Mouse (Mus musculus): ENCODE measurements around the gene C1rb. TPM values are rescaled to one million over a fixed set of nuclear protein-coding genes. Genes with fewer than 3 reads are reported as not detected.
"Not testable (repeated sequence)": the region's sequence is repeated elsewhere in the genome, so short reads cannot be mapped to it uniquely, and the experiment has no call there.

C1rb gene
- not detected in 2 replicates for polyA plus RNA-seq (2016; fragmentation: Nextera tagmentation; extraction: Ambion mirVana)

DNA sequence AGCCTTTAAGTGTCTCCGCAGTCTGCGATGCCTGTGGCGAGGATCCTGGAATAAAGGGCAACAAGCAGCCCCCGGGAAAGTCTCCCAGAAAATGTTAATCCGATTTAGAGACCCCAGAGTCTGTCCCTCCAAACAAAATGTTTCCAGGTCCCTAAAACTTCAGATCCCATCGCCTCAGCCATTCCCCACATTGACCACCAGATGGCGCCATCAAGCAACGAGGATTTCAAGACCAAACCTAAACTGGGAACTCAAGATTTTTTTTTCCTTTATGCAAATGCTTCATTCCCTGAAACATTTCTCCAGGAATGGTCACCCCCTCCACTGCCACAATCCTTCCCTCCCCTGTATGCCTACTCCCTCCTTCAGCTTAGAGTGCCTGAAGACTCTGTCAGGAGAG is at the start of gene C1rb:
Gene C1rb, plus strand, starts transcription at position 269 of the 400 bp plus-strand sequence.
- no peaks in the 10 kb centered on the region for H3K27me3 ChIP-seq (ENCODE audit: low read depth, poor library complexity, severe bottlenecking)
- no peaks in the 10 kb centered on the region for H3K4me1 ChIP-seq
- no peak within 1 kb of the TSS for H3K4me3 ChIP-seq
- WGBS, result 5% methylated on average over 8 of the region's 8 CpGs
- H3K9me3 ChIP-seq (replicated peaks), result no peaks in the 10 kb centered on the region
- H3K36me3 ChIP-seq, result no peaks in the 10 kb centered on the region
- no peak within 1 kb of the TSS for H3K27ac ChIP-seq
- DNase-seq (ENCODE audit: low spot score), result peak; percentile 82

GRCm38 (mm10) chr6:124522082-124522481 is 48.0 kb upstream of the C1rb start:
- H3K9me3 ChIP-seq (replicated peaks); H3K27me3 ChIP-seq (ENCODE audit: low read depth, poor library complexity, severe bottlenecking); DNase-seq (ENCODE audit: low spot score); H3K27ac ChIP-seq; H3K4me3 ChIP-seq; H3K4me1 ChIP-seq; H3K36me3 ChIP-seq: not testable (repeated sequence)
- WGBS, result 73% methylated on average over 7 of the region's 7 CpGs

DNA sequence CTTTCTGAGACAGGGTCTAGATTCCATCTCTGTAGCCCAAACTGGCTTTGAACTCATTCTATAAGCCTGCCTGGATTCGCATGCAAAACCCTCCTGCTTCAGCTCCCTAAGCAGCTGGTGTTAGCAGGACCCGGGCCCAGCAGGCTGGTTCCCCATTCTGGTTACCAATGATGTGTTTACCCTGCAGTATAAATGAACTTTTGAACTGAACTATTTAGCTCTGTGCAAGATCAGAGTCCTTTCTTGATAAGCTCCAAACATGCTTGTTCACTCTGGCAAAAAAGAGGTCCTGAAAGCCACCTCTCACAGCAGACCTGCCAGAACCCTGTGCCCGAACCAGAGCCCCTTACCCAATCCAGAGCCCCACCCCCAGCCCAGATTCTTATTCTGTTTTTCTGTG is 42.2 kb upstream of the C1rb start:
- Histone ChIP-seq H3K9me3 (replicated peaks) (no peaks in the 10 kb centered on the region), H3K4me3 (no peak overlapping the region), H3K4me1 (no peaks in the 10 kb centered on the region), H3K27ac (no peak overlapping the region), H3K36me3 (no peaks in the 10 kb centered on the region), H3K27me3 (ENCODE audit: low read depth, poor library complexity, severe bottlenecking) (no peaks in the 10 kb centered on the region)
- 82% methylated on average over 3 of the region's 3 CpGs for WGBS
- DNase-seq (ENCODE audit: low spot score), result no peak

DNA sequence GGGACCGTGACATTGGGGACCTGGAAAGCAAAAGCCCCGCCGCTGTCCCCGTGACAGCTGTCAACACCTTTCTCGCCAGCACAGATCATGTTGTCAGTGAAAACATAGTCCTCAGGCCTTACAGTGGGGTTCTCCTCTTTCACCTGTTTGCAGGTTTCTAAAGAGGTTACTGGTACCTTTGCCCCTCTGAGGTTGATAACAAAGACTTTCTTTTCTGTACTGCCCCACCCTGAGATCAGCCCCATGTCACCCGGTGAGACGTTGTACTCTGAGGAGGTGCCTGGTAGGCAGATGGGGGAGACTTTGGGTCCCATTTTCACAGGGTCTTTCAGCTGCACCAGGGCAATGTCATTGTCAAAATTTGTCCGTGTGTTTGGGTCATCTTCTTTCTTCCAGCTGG is 39.0 kb upstream of the C1rb start:
- 90% methylated on average over 8 of the region's 8 CpGs for WGBS
- H3K9me3 ChIP-seq (replicated peaks), result no peaks in the 10 kb centered on the region

GRCm38 (mm10) chr6:124536125-124536829 is 33.8 kb upstream of the C1rb start:
- WGBS, result 85% methylated on average over 8 of the region's 8 CpGs
- not testable (repeated sequence) for H3K4me1 ChIP-seq; H3K4me3 ChIP-seq; H3K27ac ChIP-seq; H3K27me3 ChIP-seq (ENCODE audit: low read depth, poor library complexity, severe bottlenecking); DNase-seq (ENCODE audit: low spot score); H3K9me3 ChIP-seq (replicated peaks); H3K36me3 ChIP-seq

More for the DNA sequence above, 39.0 kb upstream of the C1rb start:
- no peak for DNase-seq (ENCODE audit: low spot score)
- Histone ChIP-seq H3K27me3 (ENCODE audit: low read depth, poor library complexity, severe bottlenecking) (no peaks in the 10 kb centered on the region), H3K4me1 (no peaks in the 10 kb centered on the region), H3K36me3 (no peaks in the 10 kb centered on the region), H3K27ac (no peak overlapping the region), H3K4me3 (no peak overlapping the region)

GRCm38 (mm10) chr6:124541176-124541575 is 28.9 kb upstream of the C1rb start:
- WGBS, result 86% methylated on average over 2 of the region's 2 CpGs
- H3K9me3 ChIP-seq (replicated peaks); H3K27me3 ChIP-seq (ENCODE audit: low read depth, poor library complexity, severe bottlenecking); H3K27ac ChIP-seq; H3K4me3 ChIP-seq; DNase-seq (ENCODE audit: low spot score); H3K36me3 ChIP-seq; H3K4me1 ChIP-seq: not testable (repeated sequence)

GRCm38 (mm10) chr6:124542284-124542683 is 27.8 kb upstream of the C1rb start, which contains the start of gene C1s1:
C1s1 (minus strand) TSS chr6:124542359.
- WGBS, result 0% methylated on average over 1 of the region's 1 CpGs
- not testable (repeated sequence) for H3K27ac ChIP-seq; H3K4me3 ChIP-seq; H3K9me3 ChIP-seq (replicated peaks); H3K27me3 ChIP-seq (ENCODE audit: low read depth, poor library complexity, severe bottlenecking); H3K36me3 ChIP-seq; H3K4me1 ChIP-seq; DNase-seq (ENCODE audit: low spot score)

DNA sequence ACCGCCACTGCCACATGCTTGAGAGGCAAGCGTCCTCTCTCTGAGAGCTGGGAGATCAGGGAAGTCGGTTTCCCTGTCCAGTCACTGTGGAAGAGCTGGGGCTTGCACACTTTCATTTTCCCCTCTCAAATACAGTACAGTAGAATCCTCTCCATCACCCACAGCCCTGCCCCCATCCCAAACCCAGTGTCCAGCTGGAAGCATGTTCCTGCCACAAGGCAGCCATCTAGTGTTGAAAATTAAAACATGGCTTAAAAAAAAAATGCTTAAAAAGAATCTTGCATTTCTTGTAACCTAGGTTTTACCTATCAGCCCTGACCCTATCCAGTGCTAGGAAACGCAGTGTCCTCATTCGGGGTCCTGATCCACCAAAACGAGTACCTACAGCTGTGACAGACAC is 25.6 kb upstream of the C1rb start:
- Histone ChIP-seq H3K27ac (no peak overlapping the region), H3K4me1 (no peaks in the 10 kb centered on the region), H3K27me3 (ENCODE audit: low read depth, poor library complexity, severe bottlenecking) (no peaks in the 10 kb centered on the region), H3K4me3 (no peak overlapping the region), H3K9me3 (replicated peaks) (no peaks in the 10 kb centered on the region), H3K36me3 (no peaks in the 10 kb centered on the region)
- 93% methylated on average over 6 of the region's 6 CpGs for WGBS
- no peak for DNase-seq (ENCODE audit: low spot score)

- WGBS, result 80% methylated on average over 2 of the region's 2 CpGs
- Histone ChIP-seq H3K4me3 (no peak overlapping the region), H3K9me3 (replicated peaks) (peaks cover 3% of the 10 kb centered on the region; the same call in 1 of the 2 replicates), H3K27me3 (ENCODE audit: low read depth, poor library complexity, severe bottlenecking) (no peaks in the 10 kb centered on the region), H3K27ac (no peak overlapping the region), H3K4me1 (no peaks in the 10 kb centered on the region), H3K36me3 (no peaks in the 10 kb centered on the region)
- DNase-seq (ENCODE audit: low spot score), result no peak
Measured at GRCm38 (mm10) chr6:124545425-124545824, 24.7 kb upstream of the C1rb start.

DNA sequence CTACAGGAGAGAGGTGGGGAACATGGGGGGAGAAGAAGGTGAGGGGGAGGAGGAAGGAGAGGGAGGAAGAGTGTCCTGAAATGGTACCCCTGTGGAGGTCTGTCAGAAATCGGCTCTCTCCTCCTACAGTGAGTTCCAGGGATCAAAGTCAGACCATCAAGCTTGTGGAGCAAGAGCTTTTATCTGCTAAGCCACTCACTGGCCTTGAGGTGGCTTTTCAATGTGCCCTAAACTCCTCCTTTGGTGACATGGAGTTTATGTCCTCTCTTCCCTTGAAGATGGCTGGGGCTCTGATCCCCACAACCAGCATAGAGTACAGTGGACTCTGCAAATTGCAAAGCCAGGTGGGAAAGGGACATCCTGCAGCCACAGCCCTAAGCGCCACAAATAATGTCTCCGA is 22.1 kb upstream of the C1rb start:
- H3K36me3 ChIP-seq; H3K4me1 ChIP-seq; H3K9me3 ChIP-seq (replicated peaks); H3K27ac ChIP-seq; DNase-seq (ENCODE audit: low spot score); H3K4me3 ChIP-seq; H3K27me3 ChIP-seq (ENCODE audit: low read depth, poor library complexity, severe bottlenecking): not testable (repeated sequence)
- WGBS, result 86% methylated on average over 3 of the region's 3 CpGs

GRCm38 (mm10) chr6:124549023-124549550 is 21.0 kb upstream of the C1rb start:
- no peak overlapping the region for H3K27ac ChIP-seq
- H3K4me1 ChIP-seq, result no peaks in the 10 kb centered on the region
- DNase-seq (ENCODE audit: low spot score), result no peak
- H3K4me3 ChIP-seq, result no peak overlapping the region
- peaks cover 5% of the 10 kb centered on the region; the same call in 1 of the 2 replicates for H3K9me3 ChIP-seq (replicated peaks)
- 91% methylated on average over 3 of the region's 3 CpGs for WGBS
- H3K36me3 ChIP-seq, result no peaks in the 10 kb centered on the region
- no peaks in the 10 kb centered on the region for H3K27me3 ChIP-seq (ENCODE audit: low read depth, poor library complexity, severe bottlenecking)

DNA sequence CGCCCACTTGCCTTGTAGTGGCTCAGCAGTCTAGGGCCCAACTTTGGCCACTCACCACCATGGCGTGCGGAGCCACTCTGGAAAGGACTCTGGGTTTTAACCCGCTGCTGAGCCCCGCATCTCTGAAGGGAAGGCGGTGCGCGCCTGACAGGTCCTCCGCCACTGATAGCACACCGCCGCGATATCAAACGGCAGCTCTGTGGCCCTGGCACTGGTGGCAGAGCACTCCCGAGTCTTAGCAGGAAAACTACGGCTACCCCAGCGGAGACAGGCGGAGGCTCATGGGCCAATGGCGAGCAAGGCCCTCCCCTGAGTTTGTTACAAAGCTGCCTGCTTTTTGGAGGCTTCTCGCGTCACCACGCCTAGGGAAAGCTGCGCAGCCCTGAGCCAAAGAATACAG is 17.3 kb upstream of the C1rb start:
- no peak overlapping the region for H3K4me3 ChIP-seq
- H3K27ac ChIP-seq, result no peak overlapping the region
- H3K36me3 ChIP-seq, result no peaks in the 10 kb centered on the region
- WGBS, result 70% methylated on average over 22 of the region's 22 CpGs
- H3K27me3 ChIP-seq (ENCODE audit: low read depth, poor library complexity, severe bottlenecking), result no peaks in the 10 kb centered on the region
- no peak for DNase-seq (ENCODE audit: low spot score)
- H3K4me1 ChIP-seq, result no peaks in the 10 kb centered on the region
- peaks cover 5% of the 10 kb centered on the region; the same call in 1 of the 2 replicates for H3K9me3 ChIP-seq (replicated peaks)

GRCm38 (mm10) chr6:124555956-124556355 is 14.1 kb upstream of the C1rb start:
- 76% methylated on average over 2 of the region's 2 CpGs for WGBS

DNA sequence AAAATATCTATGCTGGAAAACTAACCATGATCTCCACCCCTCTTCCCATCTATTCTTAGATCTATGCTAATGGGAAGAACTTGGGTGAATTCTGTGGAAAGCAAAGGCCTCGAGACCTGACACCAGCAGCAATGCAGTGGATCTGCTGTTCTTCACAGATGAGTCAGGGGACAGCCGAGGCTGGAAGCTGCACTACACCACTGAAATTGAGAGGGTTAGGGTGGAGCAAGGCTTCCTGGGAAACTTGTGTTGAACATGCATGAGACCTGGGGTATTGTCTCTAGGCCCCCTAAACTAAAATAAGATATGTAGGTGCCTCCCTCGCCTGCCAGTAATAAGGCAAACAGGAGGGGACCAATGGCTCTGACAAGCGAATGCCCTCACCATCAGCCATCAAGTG is 8.9 kb upstream of the C1rb start:
- H3K36me3 ChIP-seq; H3K4me1 ChIP-seq; H3K4me3 ChIP-seq; H3K9me3 ChIP-seq (replicated peaks); H3K27ac ChIP-seq; H3K27me3 ChIP-seq (ENCODE audit: low read depth, poor library complexity, severe bottlenecking); DNase-seq (ENCODE audit: low spot score): not testable (repeated sequence)
- WGBS, result 88% methylated on average over 4 of the region's 4 CpGs

More at GRCm38 (mm10) chr6:124555956-124556355, 14.1 kb upstream of the C1rb start:
- not testable (repeated sequence) for H3K4me1 ChIP-seq; H3K27ac ChIP-seq; H3K4me3 ChIP-seq; DNase-seq (ENCODE audit: low spot score); H3K27me3 ChIP-seq (ENCODE audit: low read depth, poor library complexity, severe bottlenecking); H3K9me3 ChIP-seq (replicated peaks); H3K36me3 ChIP-seq
